ENCODE assay signal across 12 mouse cellular contexts in the genomic region with DNA sequence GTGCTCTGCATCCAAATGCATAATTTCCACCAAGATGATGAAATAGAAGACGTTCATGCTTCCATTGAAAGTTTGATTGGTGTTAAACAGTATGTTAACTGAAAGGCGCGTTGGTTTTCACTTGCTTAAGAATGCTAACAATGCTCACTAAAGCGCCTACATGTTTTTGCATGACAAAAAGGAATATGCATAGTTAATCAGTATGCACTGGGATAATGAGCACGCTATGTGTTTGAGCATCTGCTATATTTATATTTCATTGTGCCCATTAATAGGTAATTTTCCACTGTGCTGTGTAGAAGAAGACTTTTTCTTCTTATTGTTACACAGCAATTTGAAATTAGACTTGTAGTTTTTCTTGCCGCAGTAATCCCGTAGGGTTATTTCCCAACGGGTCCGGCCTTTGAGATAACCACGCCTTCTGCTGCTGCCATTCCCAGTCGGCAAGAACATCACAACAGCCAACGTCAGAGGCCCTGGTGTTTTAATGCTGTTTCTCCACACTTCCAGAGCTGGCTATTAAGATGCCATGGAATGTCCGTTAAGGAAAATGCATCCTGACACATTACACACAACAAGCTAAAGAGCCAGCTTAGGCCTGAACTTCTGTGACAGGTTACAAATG.
"Had no signal": no experiment of that assay in that cellular context is flagged by ENCODE, and none has a peak within 500 bp of the region (broad histone marks: within the 10 kb centered on the region; RNA-seq: fewer than 3 reads in every experiment).

No protein-coding gene starts in this region.

- H3K4me1 ChIP-seq: limb, embryonic 10.5 days; liver, embryonic 15.5 days; stomach, embryonic 15.5 days had no signal

- H3K27ac ChIP-seq: limb, embryonic 10.5 days; liver, embryonic 15.5 days; stomach, embryonic 15.5 days had no signal

- H3K9ac ChIP-seq: liver, embryonic 15.5 days; stomach, embryonic 15.5 days had no signal

- H3K36me3 ChIP-seq: limb, embryonic 10.5 days; liver, embryonic 15.5 days; stomach, embryonic 15.5 days had no signal

- ATAC-seq: lung, postnatal 0 days had no signal

- DNase-seq: kidney, adult 2 months; kidney, postnatal 25 days; lung, adult 2 months; lung, postnatal 36 days; right cerebral cortex, postnatal 14 days; thymus, adult 2 months; thymus, postnatal 25 days had no signal

- H3K9me3 ChIP-seq: limb, embryonic 10.5 days; liver, embryonic 15.5 days; stomach, embryonic 15.5 days had no signal

- H3K4me3 ChIP-seq: limb, embryonic 10.5 days; liver, embryonic 15.5 days; stomach, embryonic 15.5 days had no signal

- H3K27me3 ChIP-seq: liver, embryonic 15.5 days; stomach, embryonic 15.5 days had no signal

- H3K4me2 ChIP-seq: liver, embryonic 11.5 days; liver, embryonic 15.5 days; stomach, embryonic 15.5 days had no signal
